Mouse (Mus musculus) forebrain, embryonic 12.5 days (tissue): ENCODE measurements around the gene Lasp1. TPM values are rescaled to one million over a fixed set of nuclear protein-coding genes. Genes with fewer than 3 reads are reported as not detected.
A peak's percentile ranks its signal among the peaks of the same experiment; 100 is the strongest.

Experiments
- ATAC-seq: fragments of 200-750 bp; cut with Nextera tagmentation; 2 replicates; pipeline ENCODE4 v1.8.0; 2017; ENCODE audit warnings: moderate TSS enrichment; ENCODE audit not compliant: low FRiP score
- H3K27ac ChIP-seq: fragments of 300-500 bp; sonication (generic); 2 replicates; pipeline ENCODE4 v1.5.1; 2016; ENCODE audit warnings: mild to moderate bottlenecking
- H3K27me3 ChIP-seq: fragments of 300-500 bp; sonication (generic); 2 replicates; pipeline ENCODE4 v1.6.1; 2016; ENCODE audit warnings: mild to moderate bottlenecking
- H3K36me3 ChIP-seq: fragments of 300-500 bp; sonication (generic); replicated peaks from 2 replicates; pipeline ENCODE4 v1.6.1; 2016; ENCODE audit warnings: mild to moderate bottlenecking
- H3K4me1 ChIP-seq: fragments of 300-500 bp; sonication (generic); 2 replicates; pipeline ENCODE4 v1.6.1; 2016
- H3K4me2 ChIP-seq: fragments of 300-500 bp; sonication (generic); 2 replicates; pipeline ENCODE4 v1.6.1; 2016; ENCODE audit warnings: mild to moderate bottlenecking, moderate library complexity
- H3K4me3 ChIP-seq: fragments of 300-500 bp; sonication (generic); replicated peaks from 2 replicates; pipeline ENCODE4 v1.5.1; 2016; ENCODE audit warnings: mild to moderate bottlenecking
- H3K9ac ChIP-seq: fragments of 300-500 bp; sonication (generic); 2 replicates; pipeline ENCODE4 v1.6.1; 2016; ENCODE audit warnings: mild to moderate bottlenecking
- H3K9me3 ChIP-seq: fragments of 300-500 bp; sonication (generic); 2 replicates; pipeline ENCODE4 v1.6.1; 2016
- WGBS: fragments of 180-500 bp; shearing (Covaris S2); methylation state at CpG from one replicate; pipeline ENCODE4 v1.1.7; 2016; 5-methylcytosine and 5-hydroxymethylcytosine counted together
- polyA plus RNA-seq: library from polyadenylated mRNA; unstranded; fragments of >200 nt; fragmentation: Nextera tagmentation; extraction: Ambion mirVana; gene quantifications from 2 replicates; pipeline ENCODE4 v1.2.1, GENCODE M21; 2016

Gene Lasp1
- polyA plus RNA-seq, 1 experiment from 2014 or later, result 103 TPM

GRCm38 (mm10) chr11:97807626-97808025 is 8.8 kb downstream of the Lasp1 start:
- no peak for ATAC-seq
- peaks cover 89% of the 10 kb centered on the region for H3K4me1 ChIP-seq
- WGBS, result 50% methylated on average over 6 of the region's 6 CpGs
- H3K9me3 ChIP-seq, result no peaks in the 10 kb centered on the region
- H3K27me3 ChIP-seq, result no peaks in the 10 kb centered on the region
- H3K4me2 ChIP-seq, result no peak overlapping the region
- H3K4me3 ChIP-seq, result no peak overlapping the region
- H3K36me3 ChIP-seq, result peaks cover 30% of the 10 kb centered on the region
- H3K27ac ChIP-seq, result peak overlapping the region; percentile 51
- H3K9ac ChIP-seq, result no peak overlapping the region

- no peaks in the 10 kb centered on the region for H3K27me3 ChIP-seq
- peaks cover 92% of the 10 kb centered on the region for H3K4me1 ChIP-seq
- ATAC-seq, result no peak
- H3K9ac ChIP-seq, result no peak overlapping the region
- peak overlapping the region; percentile 51 for H3K27ac ChIP-seq
- H3K4me2 ChIP-seq, result no peak overlapping the region
- H3K36me3 ChIP-seq, result peaks cover 30% of the 10 kb centered on the region
- WGBS, result 62% methylated on average over 2 of the region's 2 CpGs
- no peak overlapping the region for H3K4me3 ChIP-seq
- no peaks in the 10 kb centered on the region for H3K9me3 ChIP-seq
Observed at GRCm38 (mm10) chr11:97808093-97808492, 9.3 kb downstream of the Lasp1 start.

- WGBS, result 53% methylated on average over 5 of the region's 5 CpGs
- no peak overlapping the region for H3K9ac ChIP-seq
- H3K4me1 ChIP-seq, result peaks cover 96% of the 10 kb centered on the region
- peak overlapping the region; percentile 51 for H3K27ac ChIP-seq
- H3K36me3 ChIP-seq, result peaks cover 32% of the 10 kb centered on the region
- H3K27me3 ChIP-seq, result no peaks in the 10 kb centered on the region
- no peak overlapping the region for H3K4me2 ChIP-seq
- H3K4me3 ChIP-seq, result no peak overlapping the region
- H3K9me3 ChIP-seq, result no peaks in the 10 kb centered on the region
- no peak for ATAC-seq
Observed at GRCm38 (mm10) chr11:97808621-97809234, 9.9 kb downstream of the Lasp1 start.

GRCm38 (mm10) chr11:97809235-97810121 is 10.7 kb downstream of the Lasp1 start:
- Histone ChIP-seq H3K4me1 (peaks cover 96% of the 10 kb centered on the region), H3K9me3 (no peaks in the 10 kb centered on the region), H3K27ac (0 out of 2 replicates have a peak overlapping the region, but pooled peaks have one; percentile 51), H3K4me3 (no peak overlapping the region), H3K9ac (no peak overlapping the region), H3K36me3 (peaks cover 36% of the 10 kb centered on the region), H3K4me2 (no peak overlapping the region), H3K27me3 (no peaks in the 10 kb centered on the region)
- no peak for ATAC-seq
- 77% methylated on average over 7 of the region's 7 CpGs for WGBS

GRCm38 (mm10) chr11:97810356-97810755 is 11.6 kb downstream of the Lasp1 start:
- Histone ChIP-seq H3K27ac (peak overlapping the region; percentile 19; the same call in 1 of the 2 replicates), H3K9ac (peak overlapping the region; percentile 29; the same call in 1 of the 2 replicates), H3K27me3 (no peaks in the 10 kb centered on the region), H3K4me3 (no peak overlapping the region), H3K4me2 (no peak overlapping the region; the same call in 1 of the 2 replicates), H3K36me3 (peaks cover 40% of the 10 kb centered on the region), H3K9me3 (no peaks in the 10 kb centered on the region), H3K4me1 (peaks cover 96% of the 10 kb centered on the region)
- 83% methylated on average over 7 of the region's 7 CpGs for WGBS
- no peak for ATAC-seq

GRCm38 (mm10) chr11:97810970-97811369 is 12.2 kb downstream of the Lasp1 start:
- H3K27ac ChIP-seq, result peak overlapping the region; percentile 93
- H3K27me3 ChIP-seq, result no peaks in the 10 kb centered on the region
- H3K4me2 ChIP-seq, result no peak overlapping the region
- ATAC-seq, result no peak
- H3K36me3 ChIP-seq, result peaks cover 46% of the 10 kb centered on the region
- peaks cover 96% of the 10 kb centered on the region for H3K4me1 ChIP-seq
- no peaks in the 10 kb centered on the region for H3K9me3 ChIP-seq
- peak overlapping the region; percentile 44; the same call in 1 of the 2 replicates for H3K9ac ChIP-seq
- H3K4me3 ChIP-seq, result no peak overlapping the region
- WGBS, result 10% methylated on average over 3 of the region's 3 CpGs

GRCm38 (mm10) chr11:97811569-97812362 is 13.0 kb downstream of the Lasp1 start:
- 24% methylated on average over 12 of the region's 13 CpGs for WGBS
- Histone ChIP-seq H3K9ac (peak overlapping the region; percentile 44), H3K4me2 (peak overlapping the region; percentile 49), H3K4me1 (peaks cover 96% of the 10 kb centered on the region), H3K4me3 (peak overlapping the region; percentile 15; the same call in 1 of the 2 replicates), H3K36me3 (peaks cover 46% of the 10 kb centered on the region), H3K27me3 (no peaks in the 10 kb centered on the region), H3K27ac (peak overlapping the region; percentile 93), H3K9me3 (no peaks in the 10 kb centered on the region)
- ATAC-seq, result peak; percentile 36

GRCm38 (mm10) chr11:97812491-97812921 is 13.7 kb downstream of the Lasp1 start:
- peak; percentile 89 for ATAC-seq
- H3K27ac ChIP-seq, result peak overlapping the region; percentile 93
- no peaks in the 10 kb centered on the region for H3K27me3 ChIP-seq
- 21% methylated on average over 3 of the region's 3 CpGs for WGBS
- no peaks in the 10 kb centered on the region for H3K9me3 ChIP-seq
- H3K9ac ChIP-seq, result peak overlapping the region; percentile 44
- H3K36me3 ChIP-seq, result peaks cover 39% of the 10 kb centered on the region
- H3K4me3 ChIP-seq, result peak overlapping the region; percentile 15
- peaks cover 98% of the 10 kb centered on the region for H3K4me1 ChIP-seq
- peak overlapping the region; percentile 49 for H3K4me2 ChIP-seq

- ATAC-seq, result peak; percentile 30; the same call in 1 of the 2 replicates
- 33% methylated on average over 7 of the region's 7 CpGs for WGBS
- no peaks in the 10 kb centered on the region for H3K9me3 ChIP-seq
- H3K4me1 ChIP-seq, result peaks cover 97% of the 10 kb centered on the region
- peak overlapping the region; percentile 15; the same call in 1 of the 2 replicates for H3K4me3 ChIP-seq
- peak overlapping the region; percentile 49 for H3K4me2 ChIP-seq
- no peaks in the 10 kb centered on the region for H3K27me3 ChIP-seq
- peaks cover 34% of the 10 kb centered on the region for H3K36me3 ChIP-seq
- peak overlapping the region; percentile 44 for H3K9ac ChIP-seq
- peak overlapping the region; percentile 93 for H3K27ac ChIP-seq
Observed at GRCm38 (mm10) chr11:97813085-97813484, 14.3 kb downstream of the Lasp1 start.

GRCm38 (mm10) chr11:97813746-97814515 is 15.1 kb downstream of the Lasp1 start:
- no peak for ATAC-seq
- Histone ChIP-seq H3K36me3 (peaks cover 25% of the 10 kb centered on the region), H3K27me3 (no peaks in the 10 kb centered on the region), H3K9me3 (no peaks in the 10 kb centered on the region), H3K4me2 (no peak overlapping the region), H3K27ac (peak overlapping the region; percentile 93), H3K4me3 (no peak overlapping the region), H3K9ac (no peak overlapping the region), H3K4me1 (peaks cover 97% of the 10 kb centered on the region)
- WGBS, result 86% methylated on average over 17 of the region's 17 CpGs

GRCm38 (mm10) chr11:97815736-97816135 is 16.9 kb downstream of the Lasp1 start:
- H3K4me2 ChIP-seq, result no peak overlapping the region
- no peak overlapping the region for H3K9ac ChIP-seq
- no peak for ATAC-seq
- peak overlapping the region; percentile 27 for H3K27ac ChIP-seq
- H3K9me3 ChIP-seq, result no peaks in the 10 kb centered on the region
- WGBS, result 72% methylated on average over 11 of the region's 11 CpGs
- H3K4me3 ChIP-seq, result no peak overlapping the region
- H3K4me1 ChIP-seq, result peaks cover 86% of the 10 kb centered on the region
- H3K36me3 ChIP-seq, result peaks cover 26% of the 10 kb centered on the region
- no peaks in the 10 kb centered on the region for H3K27me3 ChIP-seq
